Mouse (Mus musculus): ENCODE measurements at regions not wholly inside any gene's neighbourhood (a gene's known extent, or its start where the extent isn't known, plus 50 kb on each side); places are given as distances from the start of the nearest gene placed in this dataset.

- Histone ChIP-seq H3K27me3 (ENCODE audit: control insufficient read depth, insufficient read depth, low read length) (no peaks in the 10 kb centered on the region), H3K4me2 (ENCODE audit: low read depth, severe bottlenecking) (no peak overlapping the region), H3K4me3 (ENCODE audit: low read depth, low read length) (no peak overlapping the region), H3K9me3 (ENCODE audit: control insufficient read depth, low read length) (no peaks in the 10 kb centered on the region), H3K4me1 (ENCODE audit: control insufficient read depth, insufficient read depth, low read length) (no peaks in the 10 kb centered on the region), H3K27ac (replicated peaks; ENCODE audit: low read depth, low read length) (no peak overlapping the region), H3K36me3 (ENCODE audit: control insufficient read depth, insufficient read depth, low read length) (no peaks in the 10 kb centered on the region), H3K9ac (ENCODE audit: low read length) (no peak overlapping the region)
- no peak for ATAC-seq (ENCODE audit: insufficient number of reproducible peaks, low FRiP score, low TSS enrichment, low read depth)
- DNase-seq (ENCODE audit: low spot score): no peak
- WGBS: 85% methylated on average over 7 of the region's 7 CpGs
Observed at GRCm38 (mm10) chr14:100426399-100426798, 141.9 kb upstream of the Klf12 start.

DNA sequence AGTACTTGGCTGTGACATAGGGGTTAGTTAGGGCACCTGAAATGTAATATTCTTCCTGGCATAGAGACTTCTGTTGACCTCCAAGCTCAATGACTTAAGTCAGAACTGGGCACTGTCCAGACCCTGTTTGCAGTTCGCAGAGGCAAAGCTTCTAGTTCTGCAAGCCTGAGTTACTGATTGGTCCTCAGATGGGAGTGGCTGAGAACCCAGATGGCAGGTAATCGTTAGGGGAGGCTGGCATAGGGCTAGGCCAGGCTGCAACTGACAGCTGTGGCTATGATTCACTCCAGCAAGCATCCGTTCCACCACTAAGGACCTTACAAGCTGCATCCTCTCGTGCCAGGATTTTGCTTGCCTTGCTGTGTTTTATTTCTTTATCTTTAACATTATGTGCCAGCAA, 139.3 kb upstream of the Klf12 start:
- ATAC-seq (ENCODE audit: insufficient number of reproducible peaks, low FRiP score, low TSS enrichment, low read depth) (no peak), DNase-seq (ENCODE audit: low spot score) (no peak)
- Histone ChIP-seq H3K4me2 (ENCODE audit: low read depth, severe bottlenecking) (no peak overlapping the region), H3K27ac (replicated peaks; ENCODE audit: low read depth, low read length) (no peak overlapping the region), H3K4me3 (ENCODE audit: low read depth, low read length) (no peak overlapping the region), H3K9me3 (ENCODE audit: control insufficient read depth, low read length) (no peaks in the 10 kb centered on the region), H3K9ac (ENCODE audit: low read length) (no peak overlapping the region), H3K36me3 (ENCODE audit: control insufficient read depth, insufficient read depth, low read length) (no peaks in the 10 kb centered on the region), H3K4me1 (ENCODE audit: control insufficient read depth, insufficient read depth, low read length) (no peaks in the 10 kb centered on the region), H3K27me3 (ENCODE audit: control insufficient read depth, insufficient read depth, low read length) (no peaks in the 10 kb centered on the region)
- 59% methylated on average over 4 of the region's 4 CpGs for WGBS

DNA sequence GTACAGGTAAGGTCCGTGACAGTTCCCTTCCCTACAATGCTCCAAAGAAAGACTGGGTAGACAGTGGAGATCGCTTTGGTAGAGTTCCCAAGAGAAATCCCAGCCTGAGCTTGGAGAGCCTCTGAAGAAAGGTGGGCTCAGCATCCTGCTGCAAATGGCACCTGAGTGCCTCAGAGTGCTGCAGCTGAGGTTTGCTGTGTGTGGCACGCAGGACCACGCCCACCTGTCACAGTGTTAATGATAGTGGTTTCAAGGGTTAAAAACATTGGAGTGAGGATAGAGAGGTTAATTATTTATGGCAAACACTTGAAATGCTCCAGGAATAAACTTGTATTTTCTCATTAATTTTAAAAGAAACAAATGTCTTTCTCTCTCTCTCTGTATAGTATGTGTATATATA, 137.2 kb upstream of the Klf12 start:
- H3K4me1 ChIP-seq (ENCODE audit: control insufficient read depth, insufficient read depth, low read length): no peaks in the 10 kb centered on the region
- WGBS: 95% methylated on average over 4 of the region's 4 CpGs
- ATAC-seq (ENCODE audit: insufficient number of reproducible peaks, low FRiP score, low TSS enrichment, low read depth): no peak
- no peaks in the 10 kb centered on the region for H3K27me3 ChIP-seq (ENCODE audit: control insufficient read depth, insufficient read depth, low read length)
- no peak overlapping the region for H3K4me3 ChIP-seq (ENCODE audit: low read depth, low read length)
- no peak overlapping the region for H3K4me2 ChIP-seq (ENCODE audit: low read depth, severe bottlenecking)
- DNase-seq (ENCODE audit: low spot score): no peak
- H3K9ac ChIP-seq (ENCODE audit: low read length): no peak overlapping the region
- no peak overlapping the region for H3K27ac ChIP-seq (replicated peaks; ENCODE audit: low read depth, low read length)
- H3K36me3 ChIP-seq (ENCODE audit: control insufficient read depth, insufficient read depth, low read length): no peaks in the 10 kb centered on the region
- H3K9me3 ChIP-seq (ENCODE audit: control insufficient read depth, low read length): no peaks in the 10 kb centered on the region

DNA sequence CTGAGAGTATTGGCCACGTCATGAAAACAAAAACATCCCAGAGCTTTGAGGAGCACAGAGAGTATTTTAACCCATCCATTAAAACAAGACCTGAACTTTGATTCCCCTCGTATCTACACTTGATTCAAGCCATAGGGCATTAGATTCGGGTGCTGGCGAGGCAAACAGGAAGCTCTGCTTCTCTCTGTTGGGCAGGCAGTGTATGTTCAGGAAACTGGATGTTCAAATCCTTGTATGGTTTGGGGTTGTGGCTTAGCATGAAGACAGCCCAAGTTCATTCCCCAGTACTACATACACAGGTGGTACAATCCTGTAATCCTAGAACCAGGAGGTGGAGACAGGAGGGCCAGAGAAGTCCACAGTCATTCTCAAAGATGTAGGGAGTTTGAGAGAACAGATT, 130.6 kb upstream of the Klf12 start:
- Histone ChIP-seq H3K4me2 (ENCODE audit: low read depth, severe bottlenecking) (no peak overlapping the region), H3K9ac (ENCODE audit: low read length) (no peak overlapping the region), H3K27me3 (ENCODE audit: control insufficient read depth, insufficient read depth, low read length) (no peaks in the 10 kb centered on the region), H3K4me3 (ENCODE audit: low read depth, low read length) (no peak overlapping the region), H3K9me3 (ENCODE audit: control insufficient read depth, low read length) (no peaks in the 10 kb centered on the region), H3K4me1 (ENCODE audit: control insufficient read depth, insufficient read depth, low read length) (no peaks in the 10 kb centered on the region), H3K27ac (replicated peaks; ENCODE audit: low read depth, low read length) (no peak overlapping the region), H3K36me3 (ENCODE audit: control insufficient read depth, insufficient read depth, low read length) (no peaks in the 10 kb centered on the region)
- no peak for ATAC-seq (ENCODE audit: insufficient number of reproducible peaks, low FRiP score, low TSS enrichment, low read depth)
- WGBS: 79% methylated on average over 4 of the region's 4 CpGs
- no peak for DNase-seq (ENCODE audit: low spot score)

DNA sequence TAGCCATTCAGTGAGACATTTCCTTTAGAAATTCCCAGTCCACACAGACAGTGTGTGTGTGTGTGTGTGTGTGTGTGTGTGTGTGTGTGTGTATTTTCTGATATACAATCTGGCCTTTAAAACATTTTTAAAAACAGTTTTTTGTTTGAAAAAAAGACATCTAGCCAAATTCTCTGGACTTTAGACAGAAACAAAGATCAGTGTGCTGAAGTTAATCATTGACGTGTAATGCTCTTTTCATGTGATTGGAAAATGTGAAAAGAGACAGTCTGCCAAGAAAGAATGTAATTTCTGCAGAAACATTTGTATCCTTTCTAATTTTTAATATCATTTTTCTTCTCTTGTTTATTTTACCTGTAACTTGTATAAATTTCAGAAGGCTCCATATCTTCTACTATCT, 127.7 kb upstream of the Klf12 start:
- H3K9ac ChIP-seq (ENCODE audit: low read length): no peak overlapping the region
- H3K36me3 ChIP-seq (ENCODE audit: control insufficient read depth, insufficient read depth, low read length): no peaks in the 10 kb centered on the region
- no peak overlapping the region for H3K27ac ChIP-seq (replicated peaks; ENCODE audit: low read depth, low read length)
- DNase-seq (ENCODE audit: low spot score): no peak
- ATAC-seq (ENCODE audit: insufficient number of reproducible peaks, low FRiP score, low TSS enrichment, low read depth): no peak
- H3K4me2 ChIP-seq (ENCODE audit: low read depth, severe bottlenecking): no peak overlapping the region
- H3K9me3 ChIP-seq (ENCODE audit: control insufficient read depth, low read length): no peaks in the 10 kb centered on the region
- no peak overlapping the region for H3K4me3 ChIP-seq (ENCODE audit: low read depth, low read length)
- WGBS: 90% methylated on average over 1 of the region's 1 CpGs
- H3K27me3 ChIP-seq (ENCODE audit: control insufficient read depth, insufficient read depth, low read length): no peaks in the 10 kb centered on the region
- no peaks in the 10 kb centered on the region for H3K4me1 ChIP-seq (ENCODE audit: control insufficient read depth, insufficient read depth, low read length)

GRCm38 (mm10) chr14:100397191-100397590, 112.7 kb upstream of the Klf12 start:
- Histone ChIP-seq H3K9ac (ENCODE audit: low read length) (no peak overlapping the region), H3K36me3 (ENCODE audit: control insufficient read depth, insufficient read depth, low read length) (no peaks in the 10 kb centered on the region), H3K4me3 (ENCODE audit: low read depth, low read length) (no peak overlapping the region), H3K9me3 (ENCODE audit: control insufficient read depth, low read length) (no peaks in the 10 kb centered on the region), H3K4me1 (ENCODE audit: control insufficient read depth, insufficient read depth, low read length) (no peaks in the 10 kb centered on the region), H3K4me2 (ENCODE audit: low read depth, severe bottlenecking) (no peak overlapping the region), H3K27me3 (ENCODE audit: control insufficient read depth, insufficient read depth, low read length) (no peaks in the 10 kb centered on the region), H3K27ac (replicated peaks; ENCODE audit: low read depth, low read length) (no peak overlapping the region)
- no peak for DNase-seq (ENCODE audit: low spot score)
- WGBS: 82% methylated on average over 5 of the region's 5 CpGs
- no peak for ATAC-seq (ENCODE audit: insufficient number of reproducible peaks, low FRiP score, low TSS enrichment, low read depth)

- no peaks in the 10 kb centered on the region for H3K27me3 ChIP-seq (ENCODE audit: control insufficient read depth, insufficient read depth, low read length)
- no peaks in the 10 kb centered on the region for H3K9me3 ChIP-seq (ENCODE audit: control insufficient read depth, low read length)
- no peak overlapping the region for H3K27ac ChIP-seq (replicated peaks; ENCODE audit: low read depth, low read length)
- DNase-seq (ENCODE audit: low spot score): no peak
- H3K36me3 ChIP-seq (ENCODE audit: control insufficient read depth, insufficient read depth, low read length): no peaks in the 10 kb centered on the region
- WGBS: 55% methylated on average over 8 of the region's 8 CpGs
- no peak overlapping the region for H3K9ac ChIP-seq (ENCODE audit: low read length)
- ATAC-seq (ENCODE audit: insufficient number of reproducible peaks, low FRiP score, low TSS enrichment, low read depth): no peak
- no peak overlapping the region for H3K4me2 ChIP-seq (ENCODE audit: low read depth, severe bottlenecking)
- H3K4me3 ChIP-seq (ENCODE audit: low read depth, low read length): no peak overlapping the region
- H3K4me1 ChIP-seq (ENCODE audit: control insufficient read depth, insufficient read depth, low read length): no peaks in the 10 kb centered on the region
Observed at GRCm38 (mm10) chr14:100375218-100375983, 90.9 kb upstream of the Klf12 start.

- Histone ChIP-seq H3K4me1 (ENCODE audit: control insufficient read depth, insufficient read depth, low read length) (no peaks in the 10 kb centered on the region), H3K27me3 (ENCODE audit: control insufficient read depth, insufficient read depth, low read length) (no peaks in the 10 kb centered on the region), H3K36me3 (ENCODE audit: control insufficient read depth, insufficient read depth, low read length) (no peaks in the 10 kb centered on the region), H3K27ac (replicated peaks; ENCODE audit: low read depth, low read length) (no peak overlapping the region), H3K4me3 (ENCODE audit: low read depth, low read length) (no peak overlapping the region), H3K9ac (ENCODE audit: low read length) (no peak overlapping the region), H3K9me3 (ENCODE audit: control insufficient read depth, low read length) (no peaks in the 10 kb centered on the region), H3K4me2 (ENCODE audit: low read depth, severe bottlenecking) (no peak overlapping the region)
- no peak for DNase-seq (ENCODE audit: low spot score)
- ATAC-seq (ENCODE audit: insufficient number of reproducible peaks, low FRiP score, low TSS enrichment, low read depth): no peak
- 87% methylated on average over 18 of the region's 18 CpGs for WGBS
Observed at GRCm38 (mm10) chr14:100374494-100375217, 90.2 kb upstream of the Klf12 start.
